Mouse (Mus musculus): Measurements from ENCODE around the gene Ubn2. TPM values are rescaled to one million over a fixed set of nuclear protein-coding genes. Genes with fewer than 3 reads are reported as not detected.
"Not testable (repeated sequence)": the region's sequence is repeated elsewhere in the genome, so short reads cannot be mapped to it uniquely, and the experiment has no call there.

Gene Ubn2
- 22.9 and 23.6 TPM in 2 replicates for polyA plus RNA-seq (2014; fragmentation: Nextera tagmentation; extraction: Ambion mirVana)

DNA sequence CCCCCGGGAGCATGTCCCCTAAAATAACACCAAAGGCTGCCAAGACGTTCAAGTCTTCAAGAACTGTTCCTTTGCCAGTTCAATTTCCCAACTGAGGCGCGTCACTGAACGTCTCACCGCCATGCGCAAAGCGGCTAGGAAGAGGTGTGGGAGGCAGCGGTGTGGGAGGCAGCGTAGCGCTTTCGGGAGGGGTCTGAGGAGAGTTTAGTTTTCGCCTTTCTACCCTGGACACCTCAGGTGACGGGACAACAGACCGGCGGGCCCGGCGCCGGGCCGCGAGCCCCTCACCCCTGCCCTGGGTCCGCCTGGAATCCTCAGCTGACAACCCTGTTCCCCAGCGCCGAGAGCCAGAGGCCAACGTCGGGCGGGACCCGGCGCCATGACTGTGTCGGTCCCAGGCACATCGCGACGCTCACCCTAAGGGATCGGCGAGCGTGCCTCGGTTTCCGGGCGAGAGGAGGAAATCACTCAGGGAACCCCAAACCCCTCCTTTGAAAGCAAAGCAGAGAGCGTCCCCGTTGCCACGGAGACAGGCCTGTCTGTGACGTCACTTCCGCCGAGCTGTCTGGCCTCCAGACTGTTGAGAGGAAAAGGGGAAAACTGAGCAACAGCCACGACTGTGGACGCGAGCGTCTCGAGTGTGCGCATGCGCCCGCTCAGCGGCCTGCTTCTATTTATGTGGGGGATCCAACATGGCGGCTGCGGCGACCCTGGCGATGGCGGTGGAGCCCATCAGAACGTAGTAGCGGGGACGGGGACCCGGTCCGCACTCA lies at the start of gene Ubn2:
Ubn2 (plus strand) TSS at position 690 of the 773 bp plus-strand sequence.
- Histone ChIP-seq H3K4me1 (ENCODE audit: control insufficient read depth, insufficient read depth, low read length) (peaks cover 6% of the 10 kb centered on the region; the same call in 1 of the 2 replicates), H3K4me3 (ENCODE audit: low read depth, low read length) (peak within 1 kb of the TSS; percentile 78), H3K27me3 (ENCODE audit: control insufficient read depth, insufficient read depth, low read length) (no peaks in the 10 kb centered on the region), H3K27ac (ENCODE audit: low read length) (peak within 1 kb of the TSS; percentile 98), H3K9me3 (ENCODE audit: control insufficient read depth, low read depth, low read length) (no peaks in the 10 kb centered on the region), H3K36me3 (ENCODE audit: control insufficient read depth, insufficient read depth, low read length) (no peaks in the 10 kb centered on the region), H3K9ac (replicated peaks; ENCODE audit: low read depth, low read length) (peak within 1 kb of the TSS; percentile 72), H3K4me2 (replicated peaks; ENCODE audit: low read depth, low read length) (peak within 1 kb of the TSS; percentile 76)
- peak; percentile 98 for ATAC-seq (ENCODE audit: insufficient number of reproducible peaks, insufficient read depth, low FRiP score, low read depth)
- under 1% methylated on average over 64 of the region's 64 CpGs for WGBS

GRCm38 (mm10) chr6:38389671-38390070 lies 44.1 kb upstream of the Ubn2 start:
- H3K27me3 ChIP-seq (ENCODE audit: control insufficient read depth, insufficient read depth, low read length) = no peaks in the 10 kb centered on the region
- no peak overlapping the region for H3K4me2 ChIP-seq (replicated peaks; ENCODE audit: low read depth, low read length)
- H3K4me3 ChIP-seq (ENCODE audit: low read depth, low read length) = no peak overlapping the region
- no peak overlapping the region for H3K9ac ChIP-seq (replicated peaks; ENCODE audit: low read depth, low read length)
- no peak overlapping the region for H3K27ac ChIP-seq (ENCODE audit: low read length)
- peaks cover 4% of the 10 kb centered on the region for H3K36me3 ChIP-seq (ENCODE audit: control insufficient read depth, insufficient read depth, low read length)
- ATAC-seq (ENCODE audit: insufficient number of reproducible peaks, insufficient read depth, low FRiP score, low read depth) = no peak
- 85% methylated on average over 3 of the region's 3 CpGs for WGBS
- H3K4me1 ChIP-seq (ENCODE audit: control insufficient read depth, insufficient read depth, low read length) = no peaks in the 10 kb centered on the region
- no peaks in the 10 kb centered on the region for H3K9me3 ChIP-seq (ENCODE audit: control insufficient read depth, low read depth, low read length)

GRCm38 (mm10) chr6:38432457-38432856 lies 1.3 kb upstream of the Ubn2 start:
- WGBS = 64% methylated on average over 5 of the region's 5 CpGs
- H3K27me3 ChIP-seq (ENCODE audit: control insufficient read depth, insufficient read depth, low read length); H3K36me3 ChIP-seq (ENCODE audit: control insufficient read depth, insufficient read depth, low read length); H3K9me3 ChIP-seq (ENCODE audit: control insufficient read depth, low read depth, low read length); H3K9ac ChIP-seq (replicated peaks; ENCODE audit: low read depth, low read length); ATAC-seq (ENCODE audit: insufficient number of reproducible peaks, insufficient read depth, low FRiP score, low read depth); H3K27ac ChIP-seq (ENCODE audit: low read length); H3K4me1 ChIP-seq (ENCODE audit: control insufficient read depth, insufficient read depth, low read length): not testable (repeated sequence)
- peak overlapping the region; percentile 72 for H3K4me2 ChIP-seq (replicated peaks; ENCODE audit: low read depth, low read length)
- peak overlapping the region; percentile 78; the same call in 1 of the 2 replicates for H3K4me3 ChIP-seq (ENCODE audit: low read depth, low read length)

DNA sequence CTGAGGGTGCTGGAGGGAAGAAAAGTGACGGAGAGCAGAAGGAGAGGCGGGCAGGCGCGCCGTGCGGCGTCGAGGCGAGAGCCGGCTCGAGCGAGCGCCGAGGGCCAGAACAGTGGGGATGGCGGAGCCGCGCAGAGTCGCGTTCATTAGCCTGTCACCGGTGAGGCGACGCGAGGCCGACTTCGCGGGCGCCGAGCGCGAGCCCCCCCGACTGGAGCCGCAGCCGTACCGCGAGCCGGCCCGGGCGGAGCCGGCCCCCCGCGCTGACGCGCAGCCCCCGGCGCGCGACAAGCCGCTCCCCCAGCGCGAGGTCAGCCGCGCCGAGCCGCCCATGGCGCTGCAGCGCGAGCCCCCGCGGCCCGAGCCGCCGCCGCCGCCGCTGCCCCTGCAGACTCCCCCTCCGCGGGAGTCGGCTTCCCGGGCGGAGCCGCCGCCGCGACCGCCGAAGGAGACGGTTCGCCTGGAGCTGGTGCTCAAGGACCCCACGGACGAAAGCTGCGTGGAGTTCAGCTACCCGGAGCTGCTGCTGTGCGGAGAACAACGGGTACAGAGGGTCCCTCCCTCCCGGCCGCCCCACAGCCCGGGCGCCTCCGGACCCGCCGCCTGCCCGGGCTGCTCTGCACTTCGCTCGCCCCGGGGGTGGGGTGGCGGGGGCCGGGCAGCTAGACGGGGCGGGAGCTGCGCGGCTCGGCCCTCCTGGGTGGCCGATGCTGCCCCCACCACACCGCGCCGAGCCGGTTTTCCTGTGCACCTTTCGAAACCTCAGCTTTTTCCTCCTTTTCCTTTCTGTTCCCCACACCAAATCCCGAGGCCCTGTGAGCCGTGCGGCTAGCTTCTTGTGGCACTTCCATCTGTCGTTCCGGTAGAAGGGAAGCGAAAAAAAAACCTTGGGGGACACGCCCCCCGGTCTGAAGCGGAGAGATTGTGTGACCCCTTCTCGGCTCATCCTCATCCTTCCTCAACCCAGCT lies 589 bp downstream of the Ubn2 start:
- no peaks in the 10 kb centered on the region for H3K27me3 ChIP-seq (ENCODE audit: control insufficient read depth, insufficient read depth, low read length)
- H3K9me3 ChIP-seq (ENCODE audit: control insufficient read depth, low read depth, low read length) = no peaks in the 10 kb centered on the region
- no peaks in the 10 kb centered on the region for H3K36me3 ChIP-seq (ENCODE audit: control insufficient read depth, insufficient read depth, low read length)
- peak overlapping the region; percentile 98 for H3K27ac ChIP-seq (ENCODE audit: low read length)
- peaks cover 6% of the 10 kb centered on the region; the same call in 1 of the 2 replicates for H3K4me1 ChIP-seq (ENCODE audit: control insufficient read depth, insufficient read depth, low read length)
- H3K4me3 ChIP-seq (ENCODE audit: low read depth, low read length) = peak overlapping the region; percentile 78
- peak; percentile 64 for ATAC-seq (ENCODE audit: insufficient number of reproducible peaks, insufficient read depth, low FRiP score, low read depth)
- WGBS = under 1% methylated on average over 84 of the region's 118 CpGs
- peak overlapping the region; percentile 76 for H3K4me2 ChIP-seq (replicated peaks; ENCODE audit: low read depth, low read length)
- peak overlapping the region; percentile 72 for H3K9ac ChIP-seq (replicated peaks; ENCODE audit: low read depth, low read length)

DNA sequence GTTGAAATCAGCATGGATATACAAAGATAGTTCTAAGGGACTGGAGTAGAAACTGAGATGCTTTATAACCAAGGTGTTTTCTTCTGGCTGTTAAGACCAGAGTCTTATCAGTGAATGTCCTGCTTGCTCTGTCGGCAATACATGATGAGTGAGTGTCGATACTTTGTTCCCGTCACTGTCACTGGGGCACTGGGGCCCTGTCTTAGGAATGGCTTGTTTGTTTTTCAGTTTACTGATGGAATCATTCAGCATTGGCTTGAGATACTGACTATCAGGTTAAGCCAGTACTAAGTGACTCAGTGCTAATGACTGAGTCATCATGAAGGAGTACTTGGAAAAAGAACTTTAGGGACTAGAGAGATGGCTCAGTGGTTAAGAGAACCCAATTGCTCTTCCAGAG lies 10.1 kb downstream of the Ubn2 start:
- H3K4me3 ChIP-seq (ENCODE audit: low read depth, low read length) = no peak overlapping the region
- no peaks in the 10 kb centered on the region for H3K27me3 ChIP-seq (ENCODE audit: control insufficient read depth, insufficient read depth, low read length)
- no peak overlapping the region for H3K27ac ChIP-seq (ENCODE audit: low read length)
- H3K4me2 ChIP-seq (replicated peaks; ENCODE audit: low read depth, low read length) = no peak overlapping the region
- ATAC-seq (ENCODE audit: insufficient number of reproducible peaks, insufficient read depth, low FRiP score, low read depth) = peak; percentile 18; the same call in 1 of the 2 replicates
- WGBS = 58% methylated on average over 3 of the region's 3 CpGs
- H3K36me3 ChIP-seq (ENCODE audit: control insufficient read depth, insufficient read depth, low read length) = peaks cover 18% of the 10 kb centered on the region
- H3K4me1 ChIP-seq (ENCODE audit: control insufficient read depth, insufficient read depth, low read length) = no peaks in the 10 kb centered on the region
- H3K9ac ChIP-seq (replicated peaks; ENCODE audit: low read depth, low read length) = no peak overlapping the region
- no peaks in the 10 kb centered on the region for H3K9me3 ChIP-seq (ENCODE audit: control insufficient read depth, low read depth, low read length)

- no peak overlapping the region for H3K4me3 ChIP-seq (ENCODE audit: low read depth, low read length)
- no peak overlapping the region for H3K4me2 ChIP-seq (replicated peaks; ENCODE audit: low read depth, low read length)
- no peaks in the 10 kb centered on the region for H3K9me3 ChIP-seq (ENCODE audit: control insufficient read depth, low read depth, low read length)
- H3K36me3 ChIP-seq (ENCODE audit: control insufficient read depth, insufficient read depth, low read length) = peaks cover 25% of the 10 kb centered on the region
- WGBS = 80% methylated on average over 2 of the region's 2 CpGs
- H3K27ac ChIP-seq (ENCODE audit: low read length) = no peak overlapping the region
- H3K9ac ChIP-seq (replicated peaks; ENCODE audit: low read depth, low read length) = no peak overlapping the region
- no peak for ATAC-seq (ENCODE audit: insufficient number of reproducible peaks, insufficient read depth, low FRiP score, low read depth)
- H3K4me1 ChIP-seq (ENCODE audit: control insufficient read depth, insufficient read depth, low read length) = no peaks in the 10 kb centered on the region
- H3K27me3 ChIP-seq (ENCODE audit: control insufficient read depth, insufficient read depth, low read length) = no peaks in the 10 kb centered on the region
Measured at GRCm38 (mm10) chr6:38448295-38448694, 14.5 kb downstream of the Ubn2 start.

DNA sequence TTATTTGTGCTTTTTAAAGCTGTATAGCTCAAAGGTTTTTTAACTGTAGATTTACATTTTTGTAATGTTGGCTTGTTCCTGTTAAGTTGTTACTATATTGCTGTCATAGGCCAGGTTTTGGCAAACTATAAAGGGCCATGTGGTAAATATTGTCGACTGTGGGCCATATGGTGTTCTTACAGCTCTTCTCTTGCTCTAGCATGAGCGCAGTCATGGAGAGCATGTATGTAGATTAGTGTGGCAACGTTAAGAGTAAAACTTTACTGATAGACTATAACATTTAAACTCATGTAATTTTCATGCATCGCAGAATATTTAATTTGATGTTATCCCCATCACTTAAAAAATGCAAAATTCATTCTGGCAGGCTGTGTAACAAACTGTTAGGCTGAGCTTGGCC lies 19.3 kb downstream of the Ubn2 start:
- H3K36me3 ChIP-seq (ENCODE audit: control insufficient read depth, insufficient read depth, low read length) = peaks cover 25% of the 10 kb centered on the region
- no peak overlapping the region for H3K27ac ChIP-seq (ENCODE audit: low read length)
- no peaks in the 10 kb centered on the region for H3K9me3 ChIP-seq (ENCODE audit: control insufficient read depth, low read depth, low read length)
- no peak overlapping the region for H3K4me2 ChIP-seq (replicated peaks; ENCODE audit: low read depth, low read length)
- 92% methylated on average over 4 of the region's 4 CpGs for WGBS
- H3K4me1 ChIP-seq (ENCODE audit: control insufficient read depth, insufficient read depth, low read length) = no peaks in the 10 kb centered on the region
- no peak overlapping the region for H3K9ac ChIP-seq (replicated peaks; ENCODE audit: low read depth, low read length)
- no peak overlapping the region for H3K4me3 ChIP-seq (ENCODE audit: low read depth, low read length)
- no peaks in the 10 kb centered on the region for H3K27me3 ChIP-seq (ENCODE audit: control insufficient read depth, insufficient read depth, low read length)
- ATAC-seq (ENCODE audit: insufficient number of reproducible peaks, insufficient read depth, low FRiP score, low read depth) = no peak

DNA sequence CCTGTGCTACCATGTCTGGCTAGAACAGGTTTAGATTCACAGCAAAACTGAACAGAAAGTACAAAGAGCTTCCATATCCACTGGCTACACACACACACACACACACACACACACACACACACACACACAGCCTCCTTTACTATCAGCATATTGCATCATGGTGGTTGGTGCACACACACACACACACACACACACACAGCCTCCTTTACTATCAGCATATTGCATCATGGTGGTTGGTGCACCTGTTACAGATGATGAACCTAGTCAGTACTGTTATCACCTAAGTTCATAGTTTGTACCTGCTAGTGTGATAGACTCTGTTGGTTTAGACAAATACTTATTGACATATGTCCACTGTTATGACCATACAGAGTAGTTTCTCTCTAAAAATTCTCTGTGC lies 22.7 kb downstream of the Ubn2 start:
- H3K9ac ChIP-seq (replicated peaks; ENCODE audit: low read depth, low read length); H3K4me2 ChIP-seq (replicated peaks; ENCODE audit: low read depth, low read length); H3K4me1 ChIP-seq (ENCODE audit: control insufficient read depth, insufficient read depth, low read length); H3K27ac ChIP-seq (ENCODE audit: low read length); ATAC-seq (ENCODE audit: insufficient number of reproducible peaks, insufficient read depth, low FRiP score, low read depth); H3K9me3 ChIP-seq (ENCODE audit: control insufficient read depth, low read depth, low read length); H3K27me3 ChIP-seq (ENCODE audit: control insufficient read depth, insufficient read depth, low read length); H3K4me3 ChIP-seq (ENCODE audit: low read depth, low read length): not testable (repeated sequence)
- H3K36me3 ChIP-seq (ENCODE audit: control insufficient read depth, insufficient read depth, low read length) = peaks cover 27% of the 10 kb centered on the region
